Mouse (Mus musculus) megakaryocyte, embryonic 14.5 days (primary cell): ENCODE results near the gene Ddx24. TPM values are rescaled to one million over a fixed set of nuclear protein-coding genes. Genes with fewer than 3 reads are reported as not detected.

ENCODE experiments used
- H3K27me3 ChIP-seq: replicated peaks from 2 replicates; pipeline ENCODE3; 2012; ENCODE audit warnings: inconsistent platforms
- H3K36me3 ChIP-seq: replicated peaks from 2 replicates; pipeline ENCODE3; 2012; ENCODE audit warnings: low read length, inconsistent platforms, mixed read lengths
- H3K4me1 ChIP-seq: 2 replicates; pipeline ENCODE4 v1.6.1; 2012; ENCODE audit warnings: inconsistent platforms
- H3K4me3 ChIP-seq: replicated peaks from 2 replicates; pipeline ENCODE3; 2012; ENCODE audit warnings: moderate library complexity, mild to moderate bottlenecking, inconsistent platforms
- H3K9me3 ChIP-seq: 2 replicates; pipeline ENCODE4 v1.6.1; 2012; ENCODE audit warnings: inconsistent platforms
- FLI1 ChIP-seq: IDR thresholded peaks from 2 replicates; pipeline ENCODE4 v1.6.1; 2012; ENCODE audit warnings: low read length, inconsistent platforms, mixed read lengths
- GATA1 ChIP-seq: IDR thresholded peaks from 3 replicates; pipeline ENCODE4 v1.6.1; 2012; ENCODE audit warnings: mixed read lengths, low read length, inconsistent platforms, borderline replicate concordance
- polyA plus RNA-seq: library from polyadenylated mRNA; stranded (reverse); fragments of >175 nt; gene quantifications from 2 replicates; pipeline ENCODE4 v1.2.3, GENCODE M21; 2012; ENCODE audit warnings: low replicate concordance; ENCODE audit not compliant: insufficient read depth

Gene Ddx24
- polyA plus RNA-seq, 1 experiment: 20.3 TPM

DNA sequence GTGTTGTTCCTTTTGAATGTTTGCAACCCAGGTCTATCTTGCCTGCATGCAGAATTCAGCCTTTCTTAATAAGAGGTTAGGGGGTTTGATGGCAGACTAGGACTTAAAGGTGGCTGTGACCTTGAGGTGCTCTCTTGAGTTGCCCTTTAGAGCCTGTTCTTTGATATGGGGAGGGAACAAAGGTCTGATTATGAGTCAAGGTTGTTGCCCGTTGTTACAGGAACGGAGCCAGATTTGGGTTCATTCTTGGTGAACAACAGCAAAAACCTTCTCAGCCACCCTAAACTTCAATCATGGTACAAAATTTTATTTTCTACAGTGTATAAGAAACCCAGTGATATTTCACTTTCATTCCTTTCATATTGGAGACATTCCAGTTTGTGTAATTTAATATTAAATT, 7.8 kb upstream of the Ddx24 start:
- Histone ChIP-seq H3K36me3 (peaks cover 26% of the 10 kb centered on the region), H3K9me3 (no peaks in the 10 kb centered on the region), H3K4me3 (no peak overlapping the region), H3K4me1 (peaks cover 20% of the 10 kb centered on the region), H3K27me3 (peaks cover 6% of the 10 kb centered on the region)
- TF ChIP-seq FLI1: no peak
- no peak for TF ChIP-seq GATA1

GRCm38 (mm10) chr12:103426710-103427109, 1.1 kb upstream of the Ddx24 start:
- peaks cover 4% of the 10 kb centered on the region for H3K27me3 ChIP-seq
- H3K4me1 ChIP-seq: peaks cover 44% of the 10 kb centered on the region
- no peaks in the 10 kb centered on the region for H3K9me3 ChIP-seq
- H3K36me3 ChIP-seq: peaks cover 23% of the 10 kb centered on the region
- TF ChIP-seq GATA1 (no peak), FLI1 (no peak)
- no peak overlapping the region for H3K4me3 ChIP-seq

GRCm38 (mm10) chr12:103425016-103425728, 458 bp downstream of the Ddx24 start:
- peak overlapping the region; percentile 95 for H3K4me3 ChIP-seq
- H3K4me1 ChIP-seq: peaks cover 52% of the 10 kb centered on the region
- peaks cover 34% of the 10 kb centered on the region for H3K36me3 ChIP-seq
- peaks cover 2% of the 10 kb centered on the region for H3K27me3 ChIP-seq
- TF ChIP-seq GATA1 (no peak), FLI1 (no peak)
- H3K9me3 ChIP-seq: no peaks in the 10 kb centered on the region

DNA sequence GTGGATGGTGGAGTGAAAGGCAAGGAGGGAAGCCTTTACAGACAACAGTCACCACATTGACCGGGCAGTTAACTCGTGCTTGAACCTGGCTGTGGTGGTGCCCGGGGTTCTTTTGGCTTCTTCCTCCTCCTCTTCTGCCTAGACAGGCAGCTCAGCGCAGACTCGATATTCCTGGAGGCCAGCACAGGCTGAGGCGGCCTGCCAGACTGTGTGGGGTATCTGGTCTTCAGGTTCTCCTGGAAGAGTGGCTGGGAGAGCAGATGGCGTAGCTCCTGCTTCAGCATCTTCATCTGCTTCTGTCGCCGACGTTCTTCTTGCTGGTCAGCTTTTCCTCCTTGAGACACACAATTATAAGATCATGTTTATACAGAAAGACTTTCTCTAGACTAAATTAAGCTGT, 17.5 kb downstream of the Ddx24 start:
- Histone ChIP-seq H3K4me1 (peaks cover 8% of the 10 kb centered on the region; the same call in 1 of the 2 replicates), H3K4me3 (no peak overlapping the region), H3K36me3 (peaks cover 100% of the 10 kb centered on the region), H3K9me3 (no peaks in the 10 kb centered on the region), H3K27me3 (no peaks in the 10 kb centered on the region)
- TF ChIP-seq FLI1: no peak
- no peak for TF ChIP-seq GATA1

- TF ChIP-seq FLI1 (no peak), GATA1 (no peak)
- Histone ChIP-seq H3K9me3 (no peaks in the 10 kb centered on the region), H3K4me1 (peaks cover 7% of the 10 kb centered on the region; the same call in 1 of the 2 replicates), H3K36me3 (peaks cover 100% of the 10 kb centered on the region), H3K4me3 (no peak within 1 kb of the TSS), H3K27me3 (no peaks in the 10 kb centered on the region)
Observed at GRCm38 (mm10) chr12:103407720-103408119, 17.9 kb downstream of the Ddx24 start, which contains the start of gene 9330161L09Rik. TSS of gene 9330161L09Rik (minus strand) at chr12:103407820.

GRCm38 (mm10) chr12:103404131-103404530, 21.5 kb downstream of the Ddx24 start:
- 0 out of 2 replicates have a peak, but pooled peaks cover 4% of the 10 kb centered on the region for H3K4me1 ChIP-seq
- TF ChIP-seq FLI1: no peak
- TF ChIP-seq GATA1: no peak
- peaks cover 91% of the 10 kb centered on the region for H3K36me3 ChIP-seq
- H3K27me3 ChIP-seq: no peaks in the 10 kb centered on the region
- H3K9me3 ChIP-seq: no peaks in the 10 kb centered on the region
- no peak overlapping the region for H3K4me3 ChIP-seq

DNA sequence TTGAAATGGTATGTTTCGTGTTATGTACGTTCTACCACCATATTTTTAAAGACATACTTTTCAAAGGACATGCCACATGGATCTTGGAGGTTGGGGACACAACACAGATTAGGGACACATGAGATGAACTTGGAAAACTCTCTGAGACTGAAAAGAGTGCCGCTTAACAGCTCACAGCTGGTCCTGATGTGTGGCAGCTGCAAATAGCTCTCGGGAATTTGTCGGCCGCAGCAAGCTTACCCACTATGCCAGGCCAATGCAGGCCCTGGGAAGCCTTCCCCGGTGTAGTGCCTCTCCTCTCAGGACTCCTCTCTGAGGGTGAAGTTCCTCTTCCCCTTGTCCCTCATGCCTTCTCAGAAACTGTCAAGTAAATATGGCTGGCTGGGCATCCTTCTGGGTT, 28.9 kb downstream of the Ddx24 start:
- Histone ChIP-seq H3K4me3 (no peak overlapping the region), H3K36me3 (peaks cover 26% of the 10 kb centered on the region), H3K4me1 (peaks cover 45% of the 10 kb centered on the region), H3K27me3 (no peaks in the 10 kb centered on the region), H3K9me3 (no peaks in the 10 kb centered on the region)
- TF ChIP-seq GATA1: no peak
- TF ChIP-seq FLI1: no peak

- Histone ChIP-seq H3K9me3 (no peaks in the 10 kb centered on the region), H3K4me1 (peaks cover 51% of the 10 kb centered on the region), H3K27me3 (no peaks in the 10 kb centered on the region), H3K4me3 (no peak overlapping the region), H3K36me3 (peaks cover 15% of the 10 kb centered on the region)
- TF ChIP-seq FLI1: no peak
- TF ChIP-seq GATA1: no peak
Observed at GRCm38 (mm10) chr12:103395486-103396275, 29.9 kb downstream of the Ddx24 start.

DNA sequence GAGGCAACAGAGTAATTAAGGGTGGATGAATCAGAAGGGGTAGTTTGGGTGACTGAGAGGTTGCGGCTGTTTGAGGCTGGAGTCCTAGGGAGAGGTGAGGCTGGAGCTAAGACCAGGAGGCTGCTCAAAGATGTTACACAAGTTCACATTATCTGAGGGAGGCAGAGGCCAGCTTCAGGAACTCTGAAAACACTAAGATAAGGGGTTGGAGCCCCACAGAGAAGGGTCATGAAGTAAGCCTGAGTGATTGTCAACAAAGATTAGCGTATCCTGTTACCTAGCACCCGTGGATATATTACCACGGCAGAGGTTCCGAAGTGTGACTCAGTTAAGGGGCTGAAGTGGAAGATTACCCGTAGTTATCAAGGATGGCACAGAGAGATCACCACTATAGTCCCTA, 32.1 kb downstream of the Ddx24 start:
- Histone ChIP-seq H3K4me1 (peaks cover 68% of the 10 kb centered on the region), H3K36me3 (peaks cover 7% of the 10 kb centered on the region), H3K27me3 (no peaks in the 10 kb centered on the region), H3K4me3 (no peak overlapping the region), H3K9me3 (no peaks in the 10 kb centered on the region)
- no peak for TF ChIP-seq FLI1
- TF ChIP-seq GATA1: no peak; the same call in 2 of the 3 replicates

- no peak for TF ChIP-seq FLI1
- no peak for TF ChIP-seq GATA1
- Histone ChIP-seq H3K36me3 (peaks cover 7% of the 10 kb centered on the region), H3K27me3 (no peaks in the 10 kb centered on the region), H3K4me1 (peaks cover 75% of the 10 kb centered on the region), H3K9me3 (no peaks in the 10 kb centered on the region), H3K4me3 (no peak overlapping the region)
Observed at GRCm38 (mm10) chr12:103391098-103391497, 34.5 kb downstream of the Ddx24 start.
